Comparison of ENCODE assay signal across 8 mouse cellular contexts in the genomic region with DNA sequence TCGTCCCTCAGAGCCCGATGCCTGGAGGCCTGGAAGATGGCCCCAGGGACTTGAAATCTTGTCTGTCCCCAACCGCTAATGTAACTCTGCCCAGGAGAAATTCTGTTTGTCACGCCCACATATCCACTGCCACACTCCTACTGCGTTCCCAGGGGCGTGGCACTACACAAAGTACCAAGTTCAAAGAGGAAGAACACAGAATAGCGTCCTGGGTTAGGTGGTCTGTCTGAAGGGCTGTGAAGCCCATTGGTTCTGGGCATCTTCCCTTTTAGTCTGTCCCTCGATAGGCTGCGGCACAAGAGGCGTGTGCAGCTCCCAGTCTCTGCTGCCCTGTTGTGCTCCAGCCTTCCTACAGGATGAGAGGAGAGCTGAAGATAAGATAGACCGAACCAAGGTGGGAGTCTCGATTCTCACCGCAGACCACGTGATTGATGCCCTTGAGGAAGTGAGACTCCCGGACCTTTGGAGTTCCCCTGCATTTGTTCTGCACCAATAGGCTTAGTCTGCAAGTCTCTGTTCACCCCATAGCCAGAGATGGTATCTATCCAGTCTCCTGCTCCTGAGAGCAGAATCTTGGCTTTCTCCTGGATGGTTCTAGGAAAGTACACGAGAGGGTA. TPM values are rescaled to one million over a fixed set of nuclear protein-coding genes. Genes with fewer than 3 reads are reported as not detected.
DNase-seq lines count a peak whose midpoint lies in the region; ATAC-seq lines count a peak whose summit lies in the region.

No protein-coding gene starts in this region.

- ATAC-seq in forebrain, embryonic 12.5 days (ENCODE audit: low FRiP score) = 0 out of 2 replicates have a peak, but pooled peaks have one; percentile 9
- no peak for ATAC-seq in stomach, embryonic 16.5 days (ENCODE audit: insufficient read depth, low FRiP score)

- H3K36me3 ChIP-seq in forebrain, embryonic 12.5 days (replicated peaks) = no peaks in the 10 kb centered on the region
- peaks cover 5% of the 10 kb centered on the region for H3K36me3 ChIP-seq in megakaryocyte, embryonic 14.5 days (replicated peaks; ENCODE audit: low read length)
- H3K36me3 ChIP-seq in stomach, embryonic 16.5 days (ENCODE audit: control insufficient read depth, insufficient read depth, low read length) = no peaks in the 10 kb centered on the region

- H3K9me3 ChIP-seq in forebrain, embryonic 12.5 days = no peaks in the 10 kb centered on the region
- H3K9me3 ChIP-seq in megakaryocyte, embryonic 14.5 days = no peaks in the 10 kb centered on the region
- no peaks in the 10 kb centered on the region for H3K9me3 ChIP-seq in stomach, embryonic 16.5 days (replicated peaks; ENCODE audit: control insufficient read depth, low read length)

- no peak overlapping the region for H3K27ac ChIP-seq in forebrain, embryonic 12.5 days
- H3K27ac ChIP-seq in stomach, embryonic 16.5 days (ENCODE audit: low read length) = peak overlapping the region; percentile 63; the same call in 1 of the 2 replicates

- peaks cover 14% of the 10 kb centered on the region for H3K4me1 ChIP-seq in forebrain, embryonic 12.5 days
- peaks cover 47% of the 10 kb centered on the region for H3K4me1 ChIP-seq in megakaryocyte, embryonic 14.5 days
- peaks cover 3% of the 10 kb centered on the region; the same call in 1 of the 2 replicates for H3K4me1 ChIP-seq in stomach, embryonic 16.5 days (ENCODE audit: control insufficient read depth, insufficient read depth, low read length)

- WGBS in forebrain, embryonic 12.5 days = 5% methylated on average over 16 of the region's 16 CpGs
- 2% methylated on average over 16 of the region's 16 CpGs for WGBS in stomach, embryonic 16.5 days

- H3K4me3 ChIP-seq in forebrain, embryonic 12.5 days (replicated peaks) = peak overlapping the region; percentile 89
- H3K4me3 ChIP-seq in megakaryocyte, embryonic 14.5 days (replicated peaks) = peak overlapping the region; percentile 99
- H3K4me3 ChIP-seq in stomach, embryonic 16.5 days (replicated peaks; ENCODE audit: low read length) = peak overlapping the region; percentile 68

- peak overlapping the region; percentile 73 for H3K9ac ChIP-seq in forebrain, embryonic 12.5 days
- peak overlapping the region; percentile 83 for H3K9ac ChIP-seq in stomach, embryonic 16.5 days (ENCODE audit: low read length)

- intact Hi-C loops in heart, postnatal 10 days (cut with DNase I) = no loop called here

- H3K4me2 ChIP-seq in forebrain, embryonic 12.5 days = peak overlapping the region; percentile 83
- peak overlapping the region; percentile 73 for H3K4me2 ChIP-seq in stomach, embryonic 16.5 days (ENCODE audit: low read depth, low read length)

- H3K27me3 ChIP-seq in forebrain, embryonic 12.5 days = peaks cover 35% of the 10 kb centered on the region
- peaks cover 5% of the 10 kb centered on the region for H3K27me3 ChIP-seq in megakaryocyte, embryonic 14.5 days (replicated peaks)
- H3K27me3 ChIP-seq in stomach, embryonic 16.5 days (ENCODE audit: control insufficient read depth, insufficient read depth, low read length) = no peaks in the 10 kb centered on the region

- peak; percentile 94 for DNase-seq in heart, adult 11 months
- DNase-seq in heart, postnatal 10 days = no peak
- peak; percentile 98 for DNase-seq in MEL-GATA-1-ER (ENCODE audit: extremely low read depth, low read depth)
- DNase-seq in kidney, adult 9 months = peak; percentile 83
- no peak for DNase-seq in left cerebral cortex, adult 8-10 months (ENCODE audit: low spot score in 2 of 2)

RNA-seq across cellular contexts. Expression of a gene that starts 11.8 kb away (rescaled TPM):
- 1 to 10 TPM; 2.9 to 5.0 TPM for total RNA-seq in heart, postnatal 10 days (2021)
- 6.8 and 9.4 TPM in 2 replicates for polyA plus RNA-seq in forebrain, embryonic 12.5 days (2016; fragmentation: Nextera tagmentation; extraction: Ambion mirVana)
- 18.6 and 145 TPM in 2 replicates for polyA plus RNA-seq in megakaryocyte, embryonic 14.5 days (2012; ENCODE audit: insufficient read depth, low replicate concordance)
- polyA plus RNA-seq in stomach, embryonic 16.5 days (2015; fragmentation: Nextera tagmentation; extraction: Ambion mirVana) = 0.98 and 1.5 TPM in 2 replicates
- total RNA-seq in left cerebral cortex, adult 8-10 months (2022) = 1 to 10 TPM in 1 of 4 experiments, under 1 TPM in 3; 0.38 to 1.8 (median 0.45) TPM

RNA-seq across cellular contexts. Expression of a gene that starts 12.3 kb away (rescaled TPM):
- total RNA-seq in heart, postnatal 10 days (2021) = 10 to 100 TPM; 10.1 to 12.8 TPM
- 0.76 and 1.00 TPM in 2 replicates for polyA plus RNA-seq in forebrain, embryonic 12.5 days (2016; fragmentation: Nextera tagmentation; extraction: Ambion mirVana)
- polyA plus RNA-seq in megakaryocyte, embryonic 14.5 days (2012; ENCODE audit: insufficient read depth, low replicate concordance) = 1.6 and 5.7 TPM in 2 replicates
- 1.7 and 2.6 TPM in 2 replicates for polyA plus RNA-seq in stomach, embryonic 16.5 days (2015; fragmentation: Nextera tagmentation; extraction: Ambion mirVana)
- total RNA-seq in left cerebral cortex, adult 8-10 months (2022) = 1 to 10 TPM; 3.4 to 4.5 (median 3.8) TPM

RNA-seq across cellular contexts. Expression of a gene that starts 21.1 kb away (rescaled TPM):
- 10 to 100 TPM; 27.9 to 30.1 TPM for total RNA-seq in heart, postnatal 10 days (2021)
- polyA plus RNA-seq in forebrain, embryonic 12.5 days (2016; fragmentation: Nextera tagmentation; extraction: Ambion mirVana) = 6.2 and 6.8 TPM in 2 replicates
- 18.6 and 56.2 TPM in 2 replicates for polyA plus RNA-seq in megakaryocyte, embryonic 14.5 days (2012; ENCODE audit: insufficient read depth, low replicate concordance)
- 4.6 and 5.7 TPM in 2 replicates for polyA plus RNA-seq in stomach, embryonic 16.5 days (2015; fragmentation: Nextera tagmentation; extraction: Ambion mirVana)
- total RNA-seq in left cerebral cortex, adult 8-10 months (2022) = 10 to 100 TPM; 57.7 to 65.7 (median 61.3) TPM

RNA-seq across cellular contexts. Expression of a gene that starts 33.2 kb away (rescaled TPM):
- 1 to 10 TPM; 6.5 to 9.5 TPM for total RNA-seq in heart, postnatal 10 days (2021)
- polyA plus RNA-seq in forebrain, embryonic 12.5 days (2016; fragmentation: Nextera tagmentation; extraction: Ambion mirVana) = 1.2 and 1.8 TPM in 2 replicates
- polyA plus RNA-seq in megakaryocyte, embryonic 14.5 days (2012; ENCODE audit: insufficient read depth, low replicate concordance) = 5.0 TPM in 1 of 2 replicates, not detected in the other
- polyA plus RNA-seq in stomach, embryonic 16.5 days (2015; fragmentation: Nextera tagmentation; extraction: Ambion mirVana) = 13.1 and 13.3 TPM in 2 replicates
- 10 to 100 TPM in 2 of 4 experiments, 1 to 10 TPM in 2; 8.3 to 14.0 (median 10.7) TPM for total RNA-seq in left cerebral cortex, adult 8-10 months (2022)

RNA-seq across cellular contexts. Expression of a gene that starts 38.2 kb away (rescaled TPM):
- total RNA-seq in heart, postnatal 10 days (2021) = 100 to 1,000 TPM; 530 to 563 TPM
- 512 and 565 TPM in 2 replicates for polyA plus RNA-seq in forebrain, embryonic 12.5 days (2016; fragmentation: Nextera tagmentation; extraction: Ambion mirVana)
- 2,725 and 4,464 TPM in 2 replicates for polyA plus RNA-seq in megakaryocyte, embryonic 14.5 days (2012; ENCODE audit: insufficient read depth, low replicate concordance)
- 634 and 687 TPM in 2 replicates for polyA plus RNA-seq in stomach, embryonic 16.5 days (2015; fragmentation: Nextera tagmentation; extraction: Ambion mirVana)
- 100 to 1,000 TPM; 246 to 281 (median 256) TPM for total RNA-seq in left cerebral cortex, adult 8-10 months (2022)

Comparison
In these comparisons a context has a peak if more than half of its experiments do, and no peak if none do; other contexts are left out.
1. DNase-seq: peak in heart, adult 11 months (single experiment), MEL-GATA-1-ER (single experiment) and kidney, adult 9 months (single experiment); none in heart, postnatal 10 days (0 of 2) and left cerebral cortex, adult 8-10 months (0 of 2).
2. Peak in every context shown above with its lines, with median percentiles within 50 percentile points of each other: H3K4me3 ChIP-seq.